Mouse (Mus musculus) testis, postnatal 10 days (tissue): Measurements from ENCODE around the gene Hydin.
"Not testable (repeated sequence)": the region's sequence is repeated elsewhere in the genome, so short reads cannot be mapped to it uniquely, and the experiment has no call there.

Experiments used
- DNase-seq: peaks from one replicate; pipeline ENCODE4 v3.0.0; 2021; ENCODE audit warnings: low spot score

Hydin gene

DNA sequence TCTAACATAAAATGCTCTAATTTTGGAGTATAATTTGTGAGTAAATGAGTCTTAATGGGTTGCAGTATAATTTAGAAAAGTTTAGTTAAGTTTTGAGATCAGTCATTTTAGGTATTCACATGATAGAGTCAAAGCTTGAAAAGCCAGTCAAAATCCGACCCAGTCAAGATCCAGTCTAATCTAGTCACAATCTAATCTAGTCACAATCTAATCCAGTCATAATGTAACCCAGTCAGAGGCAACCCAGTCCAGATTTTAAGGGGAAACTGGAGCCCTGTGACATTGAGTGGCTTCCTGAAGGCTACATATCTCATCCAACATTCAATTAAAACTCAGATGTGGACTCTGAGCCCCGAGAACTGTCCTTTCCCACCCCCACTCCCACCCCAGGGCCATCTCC, 72.7 kb downstream of the Hydin start:
- no peak for DNase-seq

DNA sequence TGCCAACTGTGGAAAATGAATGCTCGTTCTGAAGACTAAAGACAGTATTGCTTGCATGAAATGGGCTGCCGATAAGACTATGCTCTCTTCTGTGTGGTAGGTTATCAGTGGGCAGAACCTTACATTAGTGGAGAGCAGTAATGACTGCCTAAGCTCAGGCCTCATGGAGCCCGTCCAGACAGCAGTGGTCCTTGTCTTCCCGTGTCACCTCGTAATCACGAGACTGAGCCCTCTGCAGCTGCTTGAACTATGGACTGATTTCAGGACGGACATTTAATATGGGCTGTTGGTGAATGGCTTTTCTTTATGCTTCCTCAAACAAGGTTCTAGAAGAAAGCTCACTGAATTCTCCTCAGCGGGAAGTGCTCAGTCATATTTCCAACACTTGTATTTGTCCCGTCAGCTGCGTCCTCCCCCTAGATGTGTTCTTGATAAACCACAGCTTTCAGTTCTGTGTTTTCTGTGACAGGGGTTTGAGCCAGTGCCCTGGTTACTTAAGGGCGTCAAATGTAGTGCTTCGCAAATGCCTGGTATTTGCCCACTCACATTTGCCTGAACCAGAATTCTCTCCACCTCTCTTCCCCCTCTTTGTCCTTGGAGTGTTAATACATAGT, 73.4 kb downstream of the Hydin start:
- DNase-seq, result peak; percentile 32

DNA sequence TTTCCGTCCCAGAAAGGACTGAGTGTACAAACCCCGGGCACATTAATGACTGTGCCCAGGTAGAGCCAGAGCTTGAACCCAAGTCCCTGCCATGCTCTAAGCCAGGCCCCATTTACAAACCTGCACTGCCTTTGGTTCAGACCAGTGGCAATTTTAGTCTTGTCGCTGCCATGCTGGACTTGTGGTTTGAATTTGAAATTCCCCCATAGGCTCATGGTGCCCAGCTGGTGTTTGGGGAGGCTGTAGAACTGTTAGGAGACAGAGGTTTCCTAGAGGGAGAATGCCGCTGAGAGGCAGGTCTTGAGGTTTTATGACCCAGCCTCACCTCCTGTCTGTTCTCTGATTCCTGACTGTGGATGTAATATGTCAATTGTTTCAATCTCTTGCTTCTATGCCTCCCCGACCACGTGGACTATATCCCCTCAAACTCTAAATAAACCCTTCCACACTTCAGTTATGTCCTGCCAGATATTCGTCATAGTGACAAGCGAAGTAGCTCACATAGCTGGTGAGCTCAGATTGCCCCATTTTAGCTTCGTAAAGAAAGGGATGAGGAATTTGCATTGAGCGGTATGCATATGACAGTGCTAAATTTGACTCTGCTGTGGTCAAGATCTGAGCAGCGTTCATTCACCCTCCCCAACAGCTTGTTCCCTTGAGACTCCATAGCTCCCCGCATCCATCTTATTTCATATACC, 79.1 kb downstream of the Hydin start:
- DNase-seq, result peak; percentile 16

DNA sequence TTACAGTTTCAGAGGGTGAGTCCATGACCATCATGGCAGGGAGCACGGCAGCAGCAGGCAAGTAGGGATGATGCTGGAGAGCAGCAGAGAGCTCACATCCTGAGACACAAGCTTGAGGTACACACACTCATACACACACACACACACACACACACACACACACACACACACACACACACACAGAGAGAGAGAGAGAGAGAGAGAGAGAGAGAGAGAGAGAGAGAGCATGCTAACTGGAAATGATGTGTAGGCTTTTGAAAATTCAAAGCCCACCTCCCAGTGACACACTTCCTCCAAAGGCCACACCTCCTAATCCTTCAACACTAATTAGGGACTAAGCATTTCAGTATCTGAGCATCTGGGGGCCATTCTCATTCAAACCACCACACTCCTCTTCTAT, 80.1 kb downstream of the Hydin start:
- DNase-seq, result peak; percentile 17

DNA sequence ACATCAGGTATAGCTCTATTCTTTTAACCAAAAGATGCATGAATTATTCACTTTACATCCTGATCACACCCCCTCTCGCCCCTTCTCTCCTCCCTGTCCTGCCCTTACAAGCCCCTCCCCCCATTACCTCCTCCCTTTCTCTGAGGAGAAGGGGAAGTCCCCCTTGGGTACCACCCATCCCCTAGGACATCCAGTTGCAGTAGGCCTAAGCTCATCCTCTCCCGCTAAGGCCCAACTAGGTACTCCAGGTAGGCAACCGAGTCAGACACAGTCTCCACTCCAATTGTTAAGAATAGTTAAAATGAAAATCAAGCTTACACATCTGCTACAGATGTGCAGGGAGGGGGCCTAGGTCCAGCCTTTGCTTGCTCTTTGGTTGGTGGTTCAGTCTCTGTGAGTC, 83.9 kb downstream of the Hydin start:
- peak; percentile 32 for DNase-seq

DNA sequence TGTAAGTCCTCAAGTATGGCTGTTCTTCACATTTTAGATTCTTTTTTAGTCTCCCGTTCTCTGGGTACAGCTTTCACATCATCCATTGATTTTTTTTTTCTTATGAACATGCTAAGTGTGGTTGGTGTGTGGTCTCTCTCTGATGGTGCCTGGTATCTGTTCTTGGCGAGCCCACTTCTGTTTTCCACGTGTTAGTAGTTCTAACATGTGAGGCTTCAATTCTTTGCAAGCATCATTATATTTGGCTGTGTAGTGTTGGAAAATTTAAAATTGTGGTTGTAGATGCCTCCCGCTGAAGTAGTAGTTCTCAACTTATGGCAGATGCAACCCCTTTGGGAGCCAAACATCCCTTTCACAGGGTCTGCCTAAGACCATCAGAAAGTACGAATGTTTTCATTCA, 85.1 kb downstream of the Hydin start:
- peak; percentile 7 for DNase-seq

DNA sequence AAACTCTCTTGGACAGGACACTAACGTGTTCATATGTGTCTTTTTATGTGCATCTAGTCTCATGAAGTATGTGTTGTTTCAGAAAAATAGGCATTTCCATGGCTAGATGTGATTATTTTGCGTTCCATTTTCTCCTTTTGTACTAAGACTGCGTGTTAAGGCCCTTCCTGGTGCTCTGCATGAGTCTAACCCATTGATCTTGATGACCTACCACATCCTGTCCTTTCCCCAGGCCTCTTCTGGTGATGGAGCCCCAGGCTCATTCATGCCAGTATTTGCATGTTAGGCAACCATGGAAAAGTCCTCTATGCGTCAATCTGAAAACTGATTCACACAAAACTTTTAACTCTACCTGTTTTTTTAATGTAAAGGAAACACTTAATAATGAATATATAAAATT, 96.2 kb downstream of the Hydin start:
- DNase-seq, result no peak

DNA sequence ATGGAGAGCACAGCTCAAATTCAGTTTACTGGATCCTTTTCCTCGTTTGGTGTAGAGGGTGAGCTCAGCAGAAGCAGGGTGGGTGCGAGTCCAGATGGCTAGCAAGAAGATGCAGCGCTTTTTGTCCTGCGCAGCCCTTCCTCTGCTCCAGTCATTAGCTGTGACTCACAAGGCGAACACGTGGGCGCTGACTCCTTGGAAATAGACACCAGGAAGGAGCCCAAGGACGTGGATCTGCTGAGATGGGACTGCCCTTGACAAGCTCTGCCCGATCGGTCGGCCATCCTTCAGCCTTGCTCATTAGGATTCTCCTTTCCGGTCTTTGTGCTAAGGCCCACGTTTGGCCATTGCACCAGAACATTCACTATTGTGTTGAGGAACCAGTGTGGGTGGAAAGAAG, 106.1 kb downstream of the Hydin start:
- no peak for DNase-seq

DNA sequence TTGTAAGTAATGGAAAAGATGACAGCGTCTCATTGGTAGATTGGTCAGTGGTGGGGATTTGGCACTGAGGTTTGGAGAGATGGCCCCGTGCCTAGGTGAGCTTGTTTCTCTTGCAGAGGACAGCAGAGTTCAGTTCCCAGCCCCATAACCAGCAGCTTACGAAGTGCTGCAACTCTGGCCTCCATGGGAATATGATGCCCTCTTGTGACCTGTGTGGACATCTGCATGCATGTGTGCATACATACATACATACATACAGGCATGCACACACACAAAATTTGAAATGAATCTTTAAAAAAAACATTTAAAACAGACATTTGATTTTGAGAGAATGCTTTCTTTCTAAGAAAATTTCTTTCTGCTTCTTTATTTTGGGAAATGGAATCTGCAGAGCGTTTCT, 106.9 kb downstream of the Hydin start:
- no peak for DNase-seq

DNA sequence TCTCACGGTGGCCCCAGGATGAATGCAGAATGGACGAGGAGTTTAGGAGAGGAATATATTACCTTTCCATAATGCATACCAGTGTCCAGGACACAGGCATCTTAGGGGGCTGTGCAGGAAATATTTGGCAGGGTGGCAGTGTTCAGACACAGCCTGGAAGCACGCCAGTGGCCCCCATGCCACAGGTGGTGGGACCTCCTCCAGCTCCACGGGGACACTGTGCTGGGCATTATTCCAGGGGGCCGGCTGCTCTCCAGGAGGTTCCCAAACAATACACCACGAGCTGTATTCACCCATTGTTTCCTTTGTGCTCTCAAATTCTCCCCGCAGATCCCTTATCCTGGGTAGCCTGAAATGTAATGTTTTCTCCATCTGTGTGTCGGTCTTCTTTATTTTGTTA, 116.0 kb downstream of the Hydin start:
- DNase-seq, result peak; percentile 53

DNA sequence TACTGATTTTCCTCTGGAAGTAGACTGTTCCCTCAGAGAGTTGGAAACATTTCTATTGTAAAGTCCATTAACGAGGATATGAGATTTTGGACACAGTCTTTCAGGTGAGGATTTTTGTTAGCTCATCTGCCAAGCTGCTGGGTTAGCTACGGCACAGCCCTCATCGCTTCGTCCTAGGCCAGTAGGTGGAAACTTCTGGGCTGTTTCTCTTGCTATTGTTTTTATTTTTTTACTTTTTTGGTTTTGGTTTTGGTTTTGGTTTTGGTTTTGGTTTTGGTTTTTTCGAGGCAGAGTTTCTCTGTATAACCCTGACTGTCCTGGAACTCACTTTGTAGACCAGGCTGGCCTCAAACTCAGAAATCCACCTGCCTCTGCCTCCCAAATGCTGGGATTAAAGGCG, 117.9 kb downstream of the Hydin start:
- DNase-seq, result not testable (repeated sequence)

DNA sequence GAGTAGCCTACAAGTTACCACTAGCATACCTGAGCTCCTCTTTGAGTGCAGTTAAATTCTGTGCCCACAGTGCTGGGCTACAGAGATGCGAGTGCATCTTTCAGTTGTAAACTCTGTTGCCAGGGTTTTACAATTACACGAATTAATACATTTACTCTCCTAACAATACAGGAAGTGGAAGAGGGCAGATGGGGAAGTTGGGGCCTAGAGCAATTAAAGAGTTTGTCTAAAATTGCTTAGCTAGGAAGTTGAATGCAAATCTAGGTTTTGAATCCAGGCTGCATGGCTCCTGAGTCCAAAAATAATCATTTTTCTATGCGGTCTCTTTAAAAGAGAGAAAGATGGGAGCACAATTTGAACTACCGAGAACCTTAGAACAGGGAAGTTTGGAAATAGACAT, 128.9 kb downstream of the Hydin start:
- DNase-seq, result no peak

DNA sequence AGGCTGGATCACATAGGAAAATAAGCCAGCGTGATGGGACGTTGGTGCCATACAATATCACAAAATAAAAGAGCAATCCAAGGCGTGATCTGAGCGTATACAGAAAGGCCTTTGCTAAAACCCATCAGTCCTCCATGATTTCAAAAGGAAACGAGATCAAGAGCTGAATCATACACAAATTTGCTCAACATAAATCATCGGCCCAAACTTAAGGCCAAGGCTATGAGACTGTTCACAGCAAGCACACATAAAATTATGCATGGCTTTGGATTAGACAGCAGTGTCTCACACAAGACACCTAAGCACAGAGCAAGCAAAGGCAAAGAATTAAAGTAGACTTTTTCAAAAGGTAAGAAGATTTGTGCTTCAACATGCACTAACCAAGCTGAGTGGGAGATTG, 133.8 kb downstream of the Hydin start:
- DNase-seq, result no peak

DNA sequence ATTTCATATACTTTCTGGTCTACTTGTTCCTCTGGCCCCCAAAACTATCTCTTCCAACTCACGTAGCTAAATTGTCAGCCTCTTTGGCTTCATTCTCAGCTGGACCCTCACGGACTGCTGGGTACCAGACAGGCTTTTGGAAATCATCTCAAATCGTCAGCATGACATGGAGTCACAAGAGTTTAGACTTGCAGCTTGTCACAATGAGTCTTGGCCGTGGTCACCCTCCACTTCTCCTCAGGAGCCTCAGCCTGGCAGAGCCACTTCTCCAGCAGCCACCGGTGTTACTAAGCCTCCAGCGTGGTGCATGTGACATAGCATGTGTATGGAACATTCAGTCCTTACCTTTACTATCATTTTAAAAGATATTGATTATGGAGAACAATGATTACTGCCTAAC, 135.5 kb downstream of the Hydin start:
- DNase-seq, result no peak

DNA sequence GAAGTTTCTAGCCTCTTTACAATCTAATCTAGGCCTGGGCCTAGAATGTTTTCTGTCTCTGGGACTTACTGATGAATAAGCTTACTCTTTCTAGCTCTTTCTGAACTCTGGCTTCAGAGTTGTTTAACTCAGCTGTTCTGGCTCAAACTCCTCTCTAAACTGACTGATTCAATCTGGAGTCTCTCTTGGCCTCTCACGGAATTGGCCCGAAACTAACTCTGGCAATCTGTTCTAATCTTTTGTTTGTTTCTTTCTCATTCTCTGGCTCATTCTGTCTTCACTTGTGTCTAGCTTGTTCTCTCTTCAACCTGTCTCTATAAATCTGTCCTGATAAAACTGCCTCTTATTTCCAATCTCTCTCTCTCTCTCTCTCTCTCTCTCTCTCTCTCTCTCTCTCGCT, 137.7 kb downstream of the Hydin start:
- DNase-seq, result no peak

DNA sequence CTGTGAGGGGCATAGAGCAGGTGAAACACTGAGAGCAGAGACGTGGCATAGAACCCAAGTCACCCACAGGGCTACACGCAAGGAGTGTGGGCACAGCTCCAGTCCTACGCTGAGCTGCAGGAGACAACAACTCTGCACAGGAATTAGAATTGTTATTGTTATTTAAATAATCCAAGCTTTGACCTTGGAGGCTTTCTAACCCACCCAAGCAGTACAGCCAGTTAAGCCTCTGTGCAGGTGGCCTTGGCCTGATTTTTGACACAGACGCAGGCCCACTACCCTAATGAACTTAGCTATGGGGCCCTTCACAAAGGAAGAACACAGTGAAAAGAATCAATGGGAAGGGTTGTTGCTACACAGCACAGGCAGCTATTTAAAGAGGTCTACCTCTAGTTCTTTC, 148.3 kb downstream of the Hydin start:
- no peak for DNase-seq

DNA sequence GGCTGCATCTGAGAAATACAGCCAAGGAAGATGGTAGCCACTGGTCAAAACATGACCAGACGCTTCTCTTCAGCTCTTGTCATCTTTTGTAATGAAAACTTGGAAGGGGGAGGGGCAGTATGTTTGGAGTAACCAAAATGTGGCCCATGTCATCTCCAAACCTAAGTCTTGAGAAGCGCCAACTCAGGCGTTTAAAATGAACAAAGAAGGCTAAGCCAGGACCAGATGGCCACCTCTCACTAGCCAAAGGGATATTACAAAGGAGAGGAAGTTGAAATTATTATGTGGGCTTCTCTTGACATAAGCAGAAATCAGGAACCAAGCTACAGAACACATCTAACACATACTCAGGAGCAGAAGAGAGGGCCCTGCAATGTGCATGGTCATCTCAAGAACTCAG, 150.2 kb downstream of the Hydin start:
- DNase-seq, result no peak

DNA sequence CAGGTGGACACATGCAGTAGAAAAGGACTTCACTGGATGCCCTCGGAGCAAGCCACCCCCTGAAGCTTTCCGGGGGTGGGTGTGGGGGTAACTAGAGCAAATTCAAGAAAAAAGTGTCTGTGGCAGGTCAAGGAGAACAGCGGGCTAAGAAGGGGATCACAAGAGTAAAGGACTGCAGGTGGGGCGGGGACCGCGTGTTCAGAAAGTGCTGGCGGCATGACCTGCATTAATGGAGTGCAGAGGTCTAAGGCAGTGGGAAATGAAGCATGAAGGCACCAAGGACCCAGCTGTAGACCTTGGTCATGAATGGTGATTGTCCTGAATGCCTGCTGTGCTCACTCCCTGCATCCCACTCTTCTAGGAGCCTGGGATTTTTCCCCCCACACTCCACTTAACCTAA, 151.0 kb downstream of the Hydin start:
- DNase-seq, result no peak

DNA sequence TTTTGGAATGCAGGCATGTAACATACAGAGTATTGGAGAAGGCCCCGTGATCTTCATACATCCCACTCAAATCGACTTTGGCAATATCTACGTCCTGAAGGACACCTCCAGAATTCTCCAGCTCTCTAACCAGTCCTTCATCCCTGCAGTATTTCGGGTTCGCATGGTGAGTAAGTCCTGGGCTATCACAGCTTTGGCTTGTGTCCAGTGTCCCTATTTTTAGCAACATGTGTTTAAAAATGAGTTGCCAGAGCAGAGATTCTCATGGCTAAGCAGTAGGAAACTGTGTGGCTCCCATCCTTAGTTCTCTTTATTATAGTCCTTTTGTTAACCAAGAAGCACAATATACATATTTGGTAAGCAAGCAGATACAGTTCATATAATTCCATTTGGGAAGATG, 152.9 kb downstream of the Hydin start:
- DNase-seq, result no peak

DNA sequence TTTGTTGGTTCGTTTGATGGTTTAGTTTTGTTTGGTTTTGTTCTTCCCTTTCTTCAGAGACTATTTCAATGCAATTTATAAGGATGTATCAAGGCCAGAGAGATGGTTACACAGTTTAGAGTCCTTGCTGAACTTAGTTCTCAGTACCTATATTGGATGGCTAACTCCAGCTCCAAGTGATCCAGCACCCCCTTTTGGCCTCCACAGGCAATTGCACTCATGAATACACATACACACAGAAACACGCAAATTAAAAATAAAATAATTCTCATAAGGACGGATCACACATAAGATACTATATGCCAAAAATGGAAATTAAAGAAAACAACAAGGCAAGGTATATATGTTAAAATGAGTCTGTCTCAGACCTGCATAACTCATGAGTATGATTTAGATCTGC, 153.4 kb downstream of the Hydin start:
- DNase-seq, result no peak

DNA sequence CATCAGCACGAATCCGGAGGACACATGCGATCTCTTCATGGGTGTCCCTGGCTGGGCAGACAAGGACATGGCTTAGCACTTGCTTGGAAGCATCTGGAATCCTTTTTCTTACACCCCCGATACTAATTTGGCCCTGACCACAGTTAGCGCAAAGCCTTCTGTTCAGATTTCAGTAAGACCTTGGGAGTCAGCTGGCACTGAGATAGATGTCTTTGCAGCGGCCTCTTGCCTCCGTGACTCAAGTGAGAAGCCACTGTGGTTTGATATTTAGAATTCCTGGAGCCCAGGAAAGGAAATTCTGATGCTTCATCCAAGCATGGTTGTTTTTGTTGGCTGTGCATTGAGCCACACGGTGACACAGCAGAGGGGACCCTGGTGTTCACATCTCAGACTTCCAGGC, 157.4 kb downstream of the Hydin start:
- DNase-seq, result no peak

DNA sequence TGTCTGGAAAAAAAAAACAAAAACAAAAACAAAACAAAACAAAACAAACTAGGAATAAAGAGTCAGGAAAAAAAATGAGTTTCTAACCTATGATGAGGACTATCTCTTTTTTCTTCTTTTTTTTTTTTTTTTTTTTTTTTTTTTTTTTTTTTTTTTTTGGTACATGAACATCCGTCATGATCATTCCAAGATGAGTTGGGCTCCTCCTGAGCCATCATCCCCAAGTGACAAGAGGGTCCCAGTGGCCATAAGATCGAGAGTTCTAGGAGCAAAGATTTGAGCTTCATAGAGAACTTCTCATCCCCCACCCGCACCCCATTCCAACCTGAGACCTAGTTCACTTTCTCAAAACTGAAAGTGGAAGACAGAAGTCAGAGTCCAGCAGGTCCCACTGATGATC, 164.6 kb downstream of the Hydin start:
- DNase-seq, result no peak

DNA sequence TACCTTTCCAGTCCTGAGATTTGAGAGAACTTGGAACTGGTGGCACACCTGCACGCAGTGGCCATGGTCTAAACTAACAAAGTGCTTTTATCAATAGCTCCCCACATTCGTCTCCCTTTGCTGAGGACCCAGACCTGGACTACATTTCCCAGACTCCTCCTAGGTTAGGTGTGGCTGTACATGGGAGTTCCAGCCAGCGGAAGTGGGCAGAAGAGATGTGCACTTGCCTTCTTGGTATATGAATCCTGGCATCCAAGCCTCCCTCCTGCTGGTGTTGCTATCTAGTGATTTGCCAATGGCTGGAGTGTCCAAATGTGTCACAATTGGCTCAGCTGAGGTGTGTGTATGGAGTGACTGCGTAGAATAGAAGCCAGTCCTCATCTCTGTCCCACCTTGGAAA, 173.8 kb downstream of the Hydin start:
- no peak for DNase-seq

DNA sequence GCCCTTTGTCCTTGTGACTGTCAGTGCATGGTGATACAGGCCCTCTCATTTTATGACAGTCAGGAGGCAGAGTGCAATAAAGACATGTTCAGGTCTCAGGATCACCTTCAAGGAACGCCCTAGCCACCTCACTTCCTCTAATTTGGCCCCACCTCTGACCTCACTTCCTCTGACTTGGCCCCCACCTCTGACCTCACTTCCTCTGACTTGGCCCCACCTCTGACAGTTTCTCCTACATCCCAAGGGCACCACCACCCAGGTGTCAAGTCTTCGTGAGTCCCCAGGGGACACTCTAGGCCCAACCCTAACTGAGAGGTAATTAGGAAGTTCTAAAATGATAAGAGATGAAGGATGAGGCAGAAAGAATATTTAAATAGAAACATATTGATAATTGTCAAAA, 177.5 kb downstream of the Hydin start:
- no peak for DNase-seq
